Mouse (Mus musculus) CH12.LX (cell line): Measurements from ENCODE around the gene Dixdc1. TPM values are rescaled to one million over a fixed set of nuclear protein-coding genes. Genes with fewer than 3 reads are reported as not detected.

Source experiments
- DNase-seq: peaks from one replicate; pipeline ENCODE4 v3.0.0-alpha.2; 2013; ENCODE audit errors: extremely low read depth
- H3K27ac ChIP-seq: 2 replicates; pipeline ENCODE4 v1.5.1; 2012; ENCODE audit warnings: low read depth, mild to moderate bottlenecking, control low read depth, moderate library complexity; ENCODE audit not compliant: insufficient read depth
- H3K27me3 ChIP-seq: replicated peaks from 2 replicates; pipeline ENCODE3; 2012; ENCODE audit warnings: inconsistent platforms
- H3K36me3 ChIP-seq, 2 experiments: replicated peaks in 1 of 2; 2 replicates each; pipeline versions ENCODE3 to v1.6.1; 2012; ENCODE audit warnings: inconsistent platforms in 1 of 2, low read length in 1 of 2, mild to moderate bottlenecking in 1 of 2, mixed read lengths in 1 of 2, moderate library complexity in 1 of 2; ENCODE audit not compliant: control insufficient read depth in 1 of 2, insufficient read depth in 1 of 2
- H3K4me1 ChIP-seq, 2 experiments: 2 replicates each; pipeline ENCODE4 v1.6.1; 2012; ENCODE audit warnings: inconsistent platforms in 1 of 2, moderate library complexity in 1 of 2; ENCODE audit not compliant: insufficient read depth in 2 of 2, control insufficient read depth in 1 of 2
- H3K4me2 ChIP-seq: 2 replicates; pipeline ENCODE4 v1.6.1; 2012; ENCODE audit warnings: low read depth, mild to moderate bottlenecking, control low read depth; ENCODE audit not compliant: poor library complexity, insufficient read depth, severe bottlenecking
- H3K4me3 ChIP-seq, 3 experiments: fragments of 150-350 bp in 1 of 3; sonication (generic) in 1 of 3; replicated peaks in 1 of 3; 2 replicates each; pipeline versions ENCODE3 to v1.5.1; 2011 to 2012; ENCODE audit warnings: low read depth in 2 of 3, low read length in 2 of 3, mild to moderate bottlenecking in 2 of 3, moderate library complexity in 2 of 3, control low read depth in 1 of 3, improper control_type of control experiment in 1 of 3, inconsistent platforms in 1 of 3, mixed read lengths in 1 of 3; ENCODE audit not compliant: poor library complexity in 1 of 3
- H3K79me2 ChIP-seq: replicated peaks from 2 replicates; pipeline ENCODE4 v1.6.1; 2012; ENCODE audit warnings: mild to moderate bottlenecking, moderate library complexity; ENCODE audit not compliant: control insufficient read depth, poor library complexity, insufficient read depth, severe bottlenecking; ENCODE audit errors: extremely low read depth
- H3K9ac ChIP-seq: 2 replicates; pipeline ENCODE4 v1.6.1; 2012; ENCODE audit warnings: low read depth, mild to moderate bottlenecking, control low read depth, moderate library complexity; ENCODE audit not compliant: insufficient read depth
- H3K9me3 ChIP-seq: replicated peaks from 2 replicates; pipeline ENCODE3; 2012; ENCODE audit warnings: low read length, inconsistent platforms, mixed read lengths
- CHD2 ChIP-seq: IDR thresholded peaks from 2 replicates; pipeline ENCODE4 v1.6.1; 2011; ENCODE audit warnings: low read length, improper control_type of control experiment
- CTCF ChIP-seq, 2 experiments: IDR thresholded peaks in 1 of 2; conservative IDR thresholded peaks in 1 of 2; 2 replicates each; pipeline ENCODE4 v1.5.1; 2011 to 2012; ENCODE audit warnings: low read depth in 2 of 2, low read length in 2 of 2, improper control_type of control experiment in 1 of 2, inconsistent platforms in 1 of 2, mild to moderate bottlenecking in 1 of 2, moderate library complexity in 1 of 2
- ETS1 ChIP-seq: conservative IDR thresholded peaks from 2 replicates; pipeline ENCODE4 v1.6.1; 2012; ENCODE audit warnings: low read depth, mild to moderate bottlenecking, inconsistent platforms, low read length, improper control_type of control experiment, moderate library complexity
- GABPA ChIP-seq: IDR thresholded peaks from 2 replicates; pipeline ENCODE4 v1.6.1; 2012; ENCODE audit warnings: low read depth, low read length, improper control_type of control experiment, inconsistent platforms; ENCODE audit not compliant: insufficient replicate concordance
- HCFC1 ChIP-seq: IDR thresholded peaks from 2 replicates; pipeline ENCODE4 v1.6.1; 2012; ENCODE audit warnings: low read depth, mild to moderate bottlenecking, inconsistent platforms, low read length, improper control_type of control experiment
- KAT2A ChIP-seq: IDR thresholded peaks from 2 replicates; pipeline ENCODE4 v1.6.1; 2012; ENCODE audit warnings: low read length, improper control_type of control experiment, inconsistent platforms; ENCODE audit not compliant: insufficient replicate concordance
- MAX ChIP-seq: IDR thresholded peaks from 2 replicates; pipeline ENCODE4 v1.6.1; 2011; ENCODE audit warnings: low read length, improper control_type of control experiment
- MAZ ChIP-seq: IDR thresholded peaks from 2 replicates; pipeline ENCODE4 v1.6.1; 2012; ENCODE audit warnings: low read depth, mild to moderate bottlenecking, inconsistent platforms, low read length, improper control_type of control experiment, moderate library complexity
- MEF2A ChIP-seq: IDR thresholded peaks from 2 replicates; pipeline ENCODE4 v1.6.1; 2014; ENCODE audit warnings: low read depth, mild to moderate bottlenecking, inconsistent platforms, low read length, improper control_type of control experiment, borderline replicate concordance
- MXI1 ChIP-seq: IDR thresholded peaks from 2 replicates; pipeline ENCODE4 v1.6.1; 2011; ENCODE audit warnings: mild to moderate bottlenecking, low read depth, low read length, improper control_type of control experiment
- MYC ChIP-seq: IDR thresholded peaks from 2 replicates; pipeline ENCODE4 v1.6.1; 2011; ENCODE audit warnings: low read depth, mild to moderate bottlenecking, improper control_type of control experiment, low read length
- NELFE ChIP-seq: IDR thresholded peaks from 2 replicates; pipeline ENCODE4 v1.6.1; 2011; ENCODE audit warnings: low read depth, low read length, improper control_type of control experiment
- NRF1 ChIP-seq: IDR thresholded peaks from 2 replicates; pipeline ENCODE4 v1.6.1; 2014; ENCODE audit warnings: low read depth, mild to moderate bottlenecking, inconsistent platforms, low read length, improper control_type of control experiment, moderate library complexity
- POLR2A ChIP-seq: IDR thresholded peaks from 2 replicates; pipeline ENCODE4 v1.6.1; 2011; ENCODE audit warnings: low read depth, mild to moderate bottlenecking, improper control_type of control experiment, low read length
- SMC3 ChIP-seq: IDR thresholded peaks from 2 replicates; pipeline ENCODE4 v1.6.1; 2011; ENCODE audit warnings: low read depth, low read length, improper control_type of control experiment
- TBP ChIP-seq: conservative IDR thresholded peaks from 2 replicates; pipeline ENCODE4 v1.6.1; 2011; ENCODE audit warnings: low read depth, low read length, improper control_type of control experiment
- UBTF ChIP-seq: IDR thresholded peaks from 2 replicates; pipeline ENCODE4 v1.6.1; 2012; ENCODE audit warnings: low read depth, mild to moderate bottlenecking, inconsistent platforms, low read length, improper control_type of control experiment, moderate library complexity
- USF2 ChIP-seq: conservative IDR thresholded peaks from 2 replicates; pipeline ENCODE4 v1.6.1; 2011; ENCODE audit warnings: low read depth, low read length, improper control_type of control experiment
- ZC3H11A ChIP-seq: IDR thresholded peaks from 2 replicates; pipeline ENCODE4 v1.6.1; 2012; ENCODE audit warnings: low read depth, mild to moderate bottlenecking, inconsistent platforms, low read length, improper control_type of control experiment
- dilution Hi-C: fragments of 300-500 bp; cut with MboI; formaldehyde crosslinking; loops from 2 replicates; pipeline ENCODE4 v1.14.3; 2020; ENCODE audit warnings: low sequenced_read_pairs; ENCODE audit not compliant: extremely low pct_unique_long_range_greater_than_20kb, extremely low pct_ligation_motif_present
- in situ Hi-C: fragments of 300-500 bp; cut with MboI; formaldehyde crosslinking; loops from 3 replicates; pipeline ENCODE4 v1.14.3; 2019; ENCODE audit warnings: low sequenced_read_pairs, low pct_ligation_motif_present, low pct_unique_long_range_greater_than_20kb, mixed read lengths
- polyA plus RNA-seq: library from polyadenylated mRNA; unstranded; fragments of >175 nt; gene quantifications from 2 replicates; pipeline ENCODE4 v1.2.1, GENCODE M21; 2012; ENCODE audit warnings: low read depth; ENCODE audit not compliant: insufficient read length
- total RNA-seq, 2 experiments: library from RNA; depleted of rRNA; stranded (reverse); fragments of 300-350 nt in 1 of 2; fragments of >200 nt in 1 of 2; gene quantifications; 2 replicates each; pipeline ENCODE4 v1.2.3; 2012 to 2014

Dixdc1 gene
- total and polyA plus RNA-seq, 3 experiments = 0.13 to 0.23 (median 0.21) TPM

DNA sequence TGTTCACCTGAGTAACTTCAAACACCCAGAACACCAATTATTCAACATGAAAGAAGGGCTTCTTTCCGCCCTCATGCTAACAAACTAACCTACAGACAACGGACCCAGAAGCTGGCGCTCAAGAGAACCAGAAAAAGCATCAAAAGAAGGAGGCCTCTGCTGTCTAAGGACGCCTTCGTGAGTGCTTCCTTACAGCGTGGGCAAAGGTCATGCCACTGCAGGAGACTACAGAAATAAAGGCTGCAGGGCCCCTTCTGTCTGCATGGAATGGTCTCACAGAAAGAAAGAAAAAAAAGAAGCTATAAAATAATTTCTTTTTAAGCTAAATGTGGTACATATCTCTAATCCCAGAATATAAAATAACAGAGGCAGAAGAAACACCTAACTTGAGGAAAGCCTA, 34.4 kb downstream of the Dixdc1 start:
- Histone ChIP-seq H3K4me1 (no peaks in the 10 kb centered on the region), H3K79me2 (no peaks in the 10 kb centered on the region), H3K4me2 (no peak overlapping the region), H3K36me3 (no peaks in the 10 kb centered on the region), H3K4me3 (no peak overlapping the region), H3K9me3 (no peaks in the 10 kb centered on the region), H3K27ac (no peak overlapping the region), H3K27me3 (peaks cover 16% of the 10 kb centered on the region), H3K9ac (no peak overlapping the region)
- in situ Hi-C loops = no loop called here
- no peak for DNase-seq
- dilution Hi-C loops = no loop called here
- TF ChIP-seq HCFC1 (no peak), MAZ (no peak)
- TF ChIP-seq, all 38 proteins: peak for 0

DNA sequence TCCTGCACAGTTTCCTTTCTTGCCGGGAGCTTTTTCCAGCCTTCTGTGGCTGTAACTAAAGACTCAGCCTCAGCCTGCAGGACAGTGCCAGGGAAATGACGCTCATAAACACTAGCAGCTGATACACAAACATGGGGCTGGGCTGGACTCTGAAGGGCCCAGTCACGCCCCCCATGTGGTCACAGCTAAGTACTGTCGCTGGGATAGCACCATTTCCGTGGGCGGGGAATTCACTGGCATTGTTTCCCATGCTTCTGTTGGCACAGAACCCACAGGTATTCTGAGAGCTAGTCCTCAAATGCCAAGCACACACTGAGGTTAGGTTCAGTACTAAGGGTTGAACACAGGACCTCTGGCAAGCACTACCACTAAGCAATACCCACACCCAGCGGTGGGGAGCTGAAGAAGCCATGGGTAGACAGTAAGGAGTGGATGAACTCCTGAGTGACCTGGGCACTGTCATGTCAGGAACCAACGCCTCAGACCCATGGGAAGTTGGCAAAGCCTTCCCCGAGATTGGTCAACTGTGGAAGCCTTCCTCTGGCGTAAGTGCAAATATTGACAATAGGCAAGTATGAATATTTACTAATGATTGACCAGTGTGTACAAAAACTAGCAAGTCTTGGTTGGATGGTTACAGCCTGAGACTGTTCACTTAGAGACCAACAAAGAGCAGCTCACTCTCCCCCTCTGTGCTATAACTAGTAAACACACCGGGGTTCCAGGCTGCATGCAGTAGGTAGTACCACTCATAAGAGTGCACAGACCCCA, 38.2 kb downstream of the Dixdc1 start:
- DNase-seq = no peak
- Histone ChIP-seq H3K9ac (no peak overlapping the region), H3K9me3 (no peaks in the 10 kb centered on the region), H3K36me3 (no peaks in the 10 kb centered on the region), H3K4me1 (peaks cover 0 to 5% of the 10 kb centered on the region in 2 experiments; a peak in 2 of 4 replicates), H3K27me3 (peaks cover 40% of the 10 kb centered on the region), H3K79me2 (no peaks in the 10 kb centered on the region), H3K27ac (no peak overlapping the region), H3K4me3 (no peak overlapping the region), H3K4me2 (no peak overlapping the region)
- in situ Hi-C loops (no loop called here), dilution Hi-C loops (no loop called here)
- no peak for TF ChIP-seq MXI1
- TF ChIP-seq CHD2 = no peak
- no peak for TF ChIP-seq MAX
- no peak for TF ChIP-seq MYC
- TF ChIP-seq CTCF (conservative IDR thresholded peaks at IDR 0.05 in 1 of 2, IDR thresholded peaks at IDR 0.05 in 1 of 2; ENCODE audit: low read depth in 2 of 2, low read length in 2 of 2) = no peak
- no peak for TF ChIP-seq SMC3
- TF ChIP-seq ETS1 = no peak
- no peak for TF ChIP-seq USF2
- no peak for TF ChIP-seq GABPA
- no peak for TF ChIP-seq NRF1
- TF ChIP-seq ZC3H11A = no peak
- TF ChIP-seq POLR2A = no peak
- TF ChIP-seq UBTF = no peak
- no peak for TF ChIP-seq KAT2A
- no peak for TF ChIP-seq TBP
- TF ChIP-seq MEF2A = no peak
- no peak for TF ChIP-seq NELFE
- TF ChIP-seq HCFC1 = no peak
